Mouse (Mus musculus): ENCODE results near the gene Ptn.

DNA sequence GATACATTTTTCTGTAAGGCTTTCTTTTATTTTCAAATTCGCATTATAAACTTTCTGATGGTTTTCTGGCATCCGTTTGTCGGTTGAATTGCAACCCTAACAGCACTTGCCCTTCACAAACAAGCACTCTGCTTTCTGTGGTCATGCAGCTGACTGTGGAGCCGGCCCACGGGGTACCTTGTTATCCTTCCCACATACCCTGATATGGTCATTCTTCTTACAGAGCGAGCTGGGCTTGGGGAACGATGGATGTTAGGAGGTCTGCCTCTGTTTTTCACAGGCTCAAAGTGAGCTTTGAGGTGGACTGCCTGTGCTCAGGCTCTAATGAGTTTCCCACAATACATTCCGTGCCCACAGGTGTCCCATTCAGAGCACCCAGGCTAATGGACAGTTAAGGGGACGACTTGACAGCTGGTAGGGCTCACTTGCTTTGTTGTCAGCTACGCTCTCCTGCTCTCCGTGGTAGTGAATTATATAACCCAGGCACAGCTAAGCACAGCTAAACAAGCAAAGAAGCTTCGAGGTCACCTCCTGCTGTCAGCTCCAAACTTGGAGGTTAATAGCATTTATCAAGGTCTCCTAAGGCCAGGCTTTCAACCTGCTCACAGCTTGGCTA, 21.3 kb downstream of the Ptn start:
- TF ChIP-seq CTCF (IDR thresholded peaks at IDR 0.05; ENCODE audit: low read depth, low read length) (no peak), POLR2A (IDR thresholded peaks at IDR 0.05; ENCODE audit: extremely low read depth, insufficient read depth, low read length) (no peak)
